8 mouse cellular contexts compared by ENCODE assay signal in the genomic region with DNA sequence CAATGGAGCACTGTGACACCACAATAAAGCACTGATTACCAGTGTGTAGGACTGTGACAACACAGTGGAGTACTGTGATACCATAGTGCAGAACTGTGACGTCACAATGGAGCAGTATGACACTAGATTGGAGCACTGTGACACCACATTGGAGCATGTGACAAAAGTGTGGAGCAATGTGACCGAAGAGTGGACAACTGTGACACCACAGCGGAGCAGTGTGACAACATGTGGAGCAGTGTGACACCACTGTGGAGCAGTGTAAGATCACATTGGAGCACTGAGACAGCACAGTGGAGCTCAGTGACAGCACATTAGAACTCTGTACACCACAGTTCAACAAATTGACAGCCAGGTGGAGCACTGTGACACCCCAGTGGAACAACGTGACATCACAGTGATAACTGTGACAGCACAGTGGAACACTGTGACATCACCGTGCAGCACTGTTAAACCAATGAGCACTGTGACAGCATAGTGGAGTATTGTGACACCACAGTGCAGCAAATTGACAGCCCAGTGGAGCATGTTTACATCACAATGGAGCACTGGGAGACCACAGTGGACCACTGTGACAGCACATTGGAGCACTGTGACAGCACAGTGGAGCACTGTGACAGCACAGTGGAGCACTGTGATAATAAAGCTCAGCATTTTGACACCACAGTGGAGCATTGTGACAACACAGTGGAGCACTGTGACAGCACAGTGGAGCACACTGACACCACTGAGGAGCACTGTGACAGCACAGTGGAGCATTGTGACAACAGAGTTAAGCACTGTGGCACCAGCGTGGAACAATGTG.
A peak's percentile ranks its signal among the peaks of the same experiment; 100 is the strongest.
DNase-seq lines count a peak whose midpoint lies in the region; ATAC-seq lines count a peak whose summit lies in the region.

No protein-coding gene starts in this region.

- no peak for DNase-seq in kidney, postnatal 14 days
- DNase-seq in testis, postnatal 10 days (ENCODE audit: low spot score): peak; percentile 43
- DNase-seq in left cerebral cortex, postnatal 14 days (ENCODE audit: low spot score in 2 of 2): no peak
- DNase-seq in cerebellum, postnatal 25 days: no peak

- H3K9me3 ChIP-seq in kidney, embryonic 16.5 days (ENCODE audit: low read length): peaks cover 71% of the 10 kb centered on the region
- H3K9me3 ChIP-seq in embryonic facial prominence, embryonic 13.5 days: peaks cover 77% of the 10 kb centered on the region
- H3K9me3 ChIP-seq in hindbrain, embryonic 12.5 days (replicated peaks): peaks cover 77% of the 10 kb centered on the region

- 62% methylated on average over 6 of the region's 6 CpGs for WGBS in kidney, embryonic 16.5 days
- 61% methylated on average over 6 of the region's 6 CpGs for WGBS in embryonic facial prominence, embryonic 13.5 days
- WGBS in hindbrain, embryonic 12.5 days: 55% methylated on average over 6 of the region's 6 CpGs

- H3K27ac ChIP-seq in kidney, embryonic 16.5 days (ENCODE audit: low read length): no peak overlapping the region
- H3K27ac ChIP-seq in embryonic facial prominence, embryonic 13.5 days: no peak overlapping the region
- no peak overlapping the region for H3K27ac ChIP-seq in hindbrain, embryonic 12.5 days

- H3K27me3 ChIP-seq in kidney, embryonic 16.5 days (ENCODE audit: insufficient read depth, low read length): no peaks in the 10 kb centered on the region
- H3K27me3 ChIP-seq in embryonic facial prominence, embryonic 13.5 days: no peaks in the 10 kb centered on the region
- no peaks in the 10 kb centered on the region for H3K27me3 ChIP-seq in hindbrain, embryonic 12.5 days

- no peaks in the 10 kb centered on the region for H3K36me3 ChIP-seq in kidney, embryonic 16.5 days (ENCODE audit: insufficient read depth, low read length)
- H3K36me3 ChIP-seq in embryonic facial prominence, embryonic 13.5 days: 0 out of 2 replicates have a peak, but pooled peaks cover 3% of the 10 kb centered on the region
- H3K36me3 ChIP-seq in hindbrain, embryonic 12.5 days: no peaks in the 10 kb centered on the region

- intact Hi-C loops in left cerebral cortex, postnatal 14 days (cut with DNase I): no loop called here

- H3K4me2 ChIP-seq in kidney, embryonic 16.5 days (replicated peaks; ENCODE audit: low read depth, low read length): no peak overlapping the region
- no peak overlapping the region for H3K4me2 ChIP-seq in embryonic facial prominence, embryonic 13.5 days
- H3K4me2 ChIP-seq in hindbrain, embryonic 12.5 days (replicated peaks): no peak overlapping the region

- no peak overlapping the region for H3K9ac ChIP-seq in kidney, embryonic 16.5 days (replicated peaks; ENCODE audit: low read length)
- H3K9ac ChIP-seq in embryonic facial prominence, embryonic 13.5 days: no peak overlapping the region
- H3K9ac ChIP-seq in hindbrain, embryonic 12.5 days: no peak overlapping the region

- no peaks in the 10 kb centered on the region for H3K4me1 ChIP-seq in kidney, embryonic 16.5 days (ENCODE audit: insufficient read depth, low read length)
- no peaks in the 10 kb centered on the region for H3K4me1 ChIP-seq in embryonic facial prominence, embryonic 13.5 days
- H3K4me1 ChIP-seq in hindbrain, embryonic 12.5 days: no peaks in the 10 kb centered on the region

- ATAC-seq in kidney, embryonic 16.5 days (ENCODE audit: low FRiP score, low TSS enrichment): peak; percentile 20; the same call in 1 of the 2 replicates
- ATAC-seq in embryonic facial prominence, embryonic 13.5 days (ENCODE audit: insufficient number of reproducible peaks, insufficient read depth, low FRiP score, low TSS enrichment, low read depth): peak; percentile 18
- peak; percentile 29 for ATAC-seq in hindbrain, embryonic 12.5 days (ENCODE audit: low FRiP score)
- peak; percentile 8 for ATAC-seq in megakaryocyte, adult 5-6 weeks (ENCODE audit: poor library complexity, severe bottlenecking)

- H3K4me3 ChIP-seq in kidney, embryonic 16.5 days (ENCODE audit: low read length): no peak overlapping the region
- no peak overlapping the region for H3K4me3 ChIP-seq in embryonic facial prominence, embryonic 13.5 days
- no peak overlapping the region for H3K4me3 ChIP-seq in hindbrain, embryonic 12.5 days
